Mouse (Mus musculus) G1E (cell line): ENCODE results near the gene Klhl5.

Source experiments
- CTCF ChIP-seq: IDR thresholded peaks from 2 replicates; pipeline ENCODE4 v1.5.1; 2012; ENCODE audit warnings: low read depth, low read length, inconsistent platforms, mixed read lengths
- GATA1 ChIP-seq: IDR thresholded peaks from 2 replicates; pipeline ENCODE4 v1.6.1; 2012; ENCODE audit warnings: borderline replicate concordance, low read length, inconsistent platforms, mixed read lengths
- POLR2AphosphoS5 ChIP-seq: IDR thresholded peaks from 2 replicates; pipeline ENCODE4 v1.6.1; 2012; ENCODE audit warnings: low read depth, low read length, inconsistent platforms; ENCODE audit not compliant: insufficient replicate concordance

DNA sequence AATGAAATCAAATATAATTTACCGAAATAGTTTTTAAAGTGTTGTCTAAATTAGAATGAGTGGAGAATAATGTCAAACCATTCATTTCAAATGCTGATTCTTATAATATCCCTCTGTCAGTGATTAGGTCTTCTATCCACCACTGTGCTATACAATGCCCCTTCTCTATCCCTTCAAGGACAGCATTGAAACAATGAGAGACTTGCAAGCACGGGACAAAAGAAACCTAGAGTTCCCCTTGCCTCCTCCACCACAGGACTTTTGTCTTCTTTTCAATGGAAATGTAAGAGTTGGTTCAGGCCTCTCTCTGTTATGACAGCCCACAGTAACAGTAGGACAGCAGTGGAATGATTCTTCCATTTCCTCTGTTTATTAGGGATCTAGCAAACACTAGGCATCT, 44.1 kb upstream of the Klhl5 start:
- TF ChIP-seq GATA1 (no peak), CTCF (no peak), POLR2AphosphoS5 (no peak)
